Mouse (Mus musculus) stomach, postnatal 0 days (tissue): ENCODE measurements at regions not wholly inside any gene's neighbourhood (a gene's known extent, or its start where the extent isn't known, plus 50 kb on each side); places are given as distances from the start of the nearest gene placed in this dataset.

Experiments used
- CTCF ChIP-seq: IDR thresholded peaks from 2 replicates; pipeline ENCODE4 v1.5.1; 2016; ENCODE audit warnings: antibody characterized with exemption, low read depth, mild to moderate bottlenecking, moderate library complexity
- EP300 ChIP-seq: optimal IDR thresholded peaks from 2 replicates; pipeline ENCODE3; 2016; ENCODE audit warnings: antibody characterized with exemption

DNA sequence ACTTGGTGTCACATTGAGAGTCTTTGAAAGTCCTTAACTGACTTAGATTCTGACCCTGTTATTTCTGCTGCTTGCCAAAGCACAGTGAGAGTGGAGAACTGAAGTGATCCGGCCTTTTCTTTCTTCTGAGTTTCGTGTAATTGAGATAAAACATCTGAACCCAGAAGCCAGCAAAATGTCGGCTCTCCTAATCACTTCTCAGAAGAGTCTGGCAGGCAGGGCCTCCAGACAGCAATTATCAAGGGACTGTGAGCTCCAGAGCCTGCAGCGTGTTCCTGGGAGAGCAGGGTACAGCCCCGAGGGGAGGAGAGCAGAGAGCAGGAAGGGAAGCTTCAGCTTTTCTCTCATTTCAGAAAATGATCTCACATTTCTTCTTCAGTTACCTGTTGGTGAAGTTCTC, 205.1 kb upstream of the Tmem132c start:
- no peak for TF ChIP-seq CTCF
- TF ChIP-seq EP300, result no peak
